Mouse (Mus musculus) embryonic facial prominence, embryonic 12.5 days (tissue): ENCODE data around the gene Olfr469. TPM values are rescaled to one million over a fixed set of nuclear protein-coding genes. Genes with fewer than 3 reads are reported as not detected.
A peak's percentile ranks its signal among the peaks of the same experiment; 100 is the strongest.
"Not testable (repeated sequence)": the region's sequence is repeated elsewhere in the genome, so short reads cannot be mapped to it uniquely, and the experiment has no call there.

Experiments used
- ATAC-seq: fragments of 200-750 bp; cut with Nextera tagmentation; 2 replicates; pipeline ENCODE4 v1.8.0; 2017; ENCODE audit not compliant: insufficient number of reproducible peaks, insufficient read depth, low FRiP score, low TSS enrichment
- H3K27ac ChIP-seq: fragments of 300-500 bp; sonication (generic); 2 replicates; pipeline ENCODE4 v1.5.1; 2016; ENCODE audit warnings: mild to moderate bottlenecking
- H3K27me3 ChIP-seq: fragments of 300-500 bp; sonication (generic); 2 replicates; pipeline ENCODE4 v1.6.1; 2016; ENCODE audit warnings: mild to moderate bottlenecking, moderate library complexity
- H3K36me3 ChIP-seq: fragments of 300-500 bp; sonication (generic); 2 replicates; pipeline ENCODE4 v1.6.1; 2016; ENCODE audit warnings: mild to moderate bottlenecking
- H3K4me1 ChIP-seq: fragments of 300-500 bp; sonication (generic); 2 replicates; pipeline ENCODE4 v1.6.1; 2016
- H3K4me2 ChIP-seq: fragments of 300-500 bp; sonication (generic); replicated peaks from 2 replicates; pipeline ENCODE4 v1.6.1; 2016; ENCODE audit warnings: mild to moderate bottlenecking, moderate library complexity
- H3K4me3 ChIP-seq: fragments of 300-500 bp; sonication (generic); 2 replicates; pipeline ENCODE4 v1.5.1; 2016; ENCODE audit warnings: mild to moderate bottlenecking
- H3K9ac ChIP-seq: fragments of 300-500 bp; sonication (generic); 2 replicates; pipeline ENCODE4 v1.6.1; 2016; ENCODE audit warnings: mild to moderate bottlenecking, moderate library complexity
- H3K9me3 ChIP-seq: fragments of 300-500 bp; sonication (generic); 2 replicates; pipeline ENCODE4 v1.6.1; 2016; ENCODE audit warnings: mild to moderate bottlenecking, moderate library complexity
- WGBS: fragments of 180-500 bp; shearing (Covaris S2); methylation state at CpG from one replicate; pipeline ENCODE4 v1.1.7; 2016; 5-methylcytosine and 5-hydroxymethylcytosine counted together
- polyA plus RNA-seq: library from polyadenylated mRNA; unstranded; fragments of >200 nt; fragmentation: Nextera tagmentation; extraction: Ambion mirVana; gene quantifications from 2 replicates; pipeline ENCODE4 v1.2.1, GENCODE M21; 2016

Gene Olfr469
- not detected in 2 replicates for polyA plus RNA-seq

DNA sequence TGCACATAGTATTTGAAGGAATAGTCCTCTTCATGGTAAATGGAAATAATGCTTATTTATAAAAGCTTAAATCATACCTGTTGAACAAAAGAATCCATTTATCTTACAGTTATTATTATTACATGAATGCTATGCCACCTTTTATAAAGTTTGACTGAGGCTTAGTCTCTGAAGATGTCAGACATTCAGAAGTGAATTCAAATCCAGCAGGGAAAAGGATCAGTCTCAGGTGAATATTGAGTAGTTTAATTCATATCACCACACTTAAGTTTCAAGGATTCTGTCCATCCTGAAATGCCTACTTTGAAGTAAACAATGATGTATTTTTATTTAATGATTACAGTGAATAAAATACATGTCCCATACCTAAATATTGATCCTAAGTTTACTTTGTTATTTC, at the start of gene Olfr469:
Olfr469 (minus strand) TSS at position 101 of the 400 bp plus-strand sequence.
- H3K4me3 ChIP-seq, H3K4me2 ChIP-seq, H3K27ac ChIP-seq, H3K36me3 ChIP-seq, H3K9ac ChIP-seq, H3K9me3 ChIP-seq, H3K27me3 ChIP-seq, ATAC-seq, H3K4me1 ChIP-seq: not testable (repeated sequence)

GRCm38 (mm10) chr7:107847390-107847789, 22.0 kb upstream of the Olfr469 start, which contains the start of gene Olfr470:
Gene Olfr470 (minus strand): TSS chr7:107847490.
- WGBS: 89% methylated on average over 1 of the region's 1 CpGs
- not testable (repeated sequence) for ATAC-seq, H3K9ac ChIP-seq

DNA sequence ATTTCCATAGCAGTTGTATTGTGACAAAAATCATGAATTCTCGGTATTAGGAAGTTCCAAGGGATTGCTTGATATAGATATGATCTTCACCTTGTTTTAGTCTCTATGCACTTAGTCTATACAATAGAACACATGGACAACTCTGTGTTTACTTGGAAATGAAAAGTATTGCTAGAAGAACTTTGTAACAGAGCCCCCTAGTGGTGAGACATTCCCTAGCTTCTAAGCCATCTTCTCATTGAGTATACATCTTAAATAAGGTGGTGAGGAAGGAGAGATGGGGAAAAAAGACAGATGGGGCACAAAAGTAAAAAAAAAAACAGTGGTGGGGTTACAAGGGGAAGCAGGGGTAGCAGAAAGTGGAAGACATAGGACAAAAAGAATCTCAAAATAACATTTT, 16.4 kb upstream of the Olfr469 start:
- H3K36me3 ChIP-seq: no peaks in the 10 kb centered on the region
- 77% methylated on average over 1 of the region's 1 CpGs for WGBS

More at GRCm38 (mm10) chr7:107847390-107847789, 22.0 kb upstream of the Olfr469 start, which contains the start of gene Olfr470:
- not testable (repeated sequence) for H3K27ac ChIP-seq, H3K4me3 ChIP-seq, H3K4me2 ChIP-seq, H3K27me3 ChIP-seq, H3K36me3 ChIP-seq, H3K4me1 ChIP-seq, H3K9me3 ChIP-seq

GRCm38 (mm10) chr7:107823867-107824266, 1.5 kb downstream of the Olfr469 start:
- H3K4me1 ChIP-seq, H3K36me3 ChIP-seq, H3K4me2 ChIP-seq, H3K27me3 ChIP-seq, H3K9ac ChIP-seq, H3K4me3 ChIP-seq, H3K9me3 ChIP-seq, H3K27ac ChIP-seq, ATAC-seq: not testable (repeated sequence)
- 69% methylated on average over 2 of the region's 2 CpGs for WGBS

More for the DNA sequence above, 16.4 kb upstream of the Olfr469 start:
- Histone ChIP-seq H3K9ac (no peak overlapping the region), H3K9me3 (no peaks in the 10 kb centered on the region), H3K27me3 (no peaks in the 10 kb centered on the region), H3K4me1 (no peaks in the 10 kb centered on the region), H3K4me2 (no peak overlapping the region), H3K27ac (no peak overlapping the region), H3K4me3 (no peak overlapping the region)
- ATAC-seq: no peak

DNA sequence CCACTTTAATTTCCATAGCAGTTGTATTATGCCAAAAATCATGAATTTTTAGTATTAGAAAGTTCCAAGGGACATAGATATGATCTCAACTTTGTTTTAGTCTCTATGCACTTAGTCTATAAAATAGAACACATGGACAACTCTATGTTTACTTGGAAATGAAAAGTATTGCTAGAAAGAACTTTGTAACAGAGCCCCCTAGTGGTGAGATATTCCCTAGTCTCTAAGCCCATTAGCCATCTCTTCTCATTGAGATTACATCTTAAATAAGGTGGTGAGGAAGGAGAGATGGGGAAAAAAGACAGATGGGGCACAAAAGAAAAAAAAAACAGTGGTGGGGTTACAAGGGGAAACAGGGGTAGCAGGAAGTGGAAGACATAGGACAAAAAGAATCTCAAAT, 5.9 kb downstream of the Olfr469 start:
- no peaks in the 10 kb centered on the region for H3K9me3 ChIP-seq
- no peak overlapping the region for H3K9ac ChIP-seq
- ATAC-seq: no peak
- H3K27ac ChIP-seq: no peak overlapping the region
- no peaks in the 10 kb centered on the region for H3K36me3 ChIP-seq
- H3K4me1 ChIP-seq: no peaks in the 10 kb centered on the region
- no peak overlapping the region for H3K4me3 ChIP-seq
- no peaks in the 10 kb centered on the region for H3K27me3 ChIP-seq
- no peak overlapping the region for H3K4me2 ChIP-seq

GRCm38 (mm10) chr7:107811963-107812362, 13.4 kb downstream of the Olfr469 start, which contains the start of gene Olfr467:
Gene Olfr467 (plus strand): TSS chr7:107812263.
- Histone ChIP-seq H3K36me3 (no peaks in the 10 kb centered on the region), H3K9me3 (no peaks in the 10 kb centered on the region), H3K9ac (no peak within 1 kb of the TSS), H3K27ac (no peak within 1 kb of the TSS), H3K4me1 (no peaks in the 10 kb centered on the region), H3K4me2 (no peak within 1 kb of the TSS), H3K27me3 (no peaks in the 10 kb centered on the region), H3K4me3 (no peak within 1 kb of the TSS)
- ATAC-seq: no peak

- H3K4me1 ChIP-seq: no peaks in the 10 kb centered on the region
- H3K9me3 ChIP-seq: no peaks in the 10 kb centered on the region
- H3K27me3 ChIP-seq: no peaks in the 10 kb centered on the region
- WGBS: 49% methylated on average over 3 of the region's 3 CpGs
- no peak overlapping the region for H3K4me3 ChIP-seq
- H3K4me2 ChIP-seq: no peak overlapping the region
- ATAC-seq: peak; percentile 60; the same call in 1 of the 2 replicates
- 0 out of 2 replicates have a peak overlapping the region, but pooled peaks have one; percentile 23 for H3K27ac ChIP-seq
- H3K36me3 ChIP-seq: no peaks in the 10 kb centered on the region
- H3K9ac ChIP-seq: no peak overlapping the region
These were observed 23.2 kb downstream of the Olfr469 start for GRCm38 (mm10) chr7:107802138-107802537.

- no peak for ATAC-seq
- no peaks in the 10 kb centered on the region for H3K9me3 ChIP-seq
- no peaks in the 10 kb centered on the region for H3K36me3 ChIP-seq
- no peak within 1 kb of the TSS for H3K4me2 ChIP-seq
- no peak within 1 kb of the TSS for H3K9ac ChIP-seq
- no peak within 1 kb of the TSS for H3K27ac ChIP-seq
- H3K4me3 ChIP-seq: no peak within 1 kb of the TSS
- no peaks in the 10 kb centered on the region for H3K27me3 ChIP-seq
- H3K4me1 ChIP-seq: no peaks in the 10 kb centered on the region
- 78% methylated on average over 2 of the region's 2 CpGs for WGBS
These were observed 24.2 kb downstream of the Olfr469 start, which contains the start of gene Ovch2 for GRCm38 (mm10) chr7:107801108-107801507. Gene Ovch2 (minus strand): TSS chr7:107801208.

GRCm38 (mm10) chr7:107796500-107796899, 28.8 kb downstream of the Olfr469 start:
- Histone ChIP-seq H3K27ac (no peak overlapping the region), H3K9me3 (no peaks in the 10 kb centered on the region), H3K4me2 (no peak overlapping the region), H3K36me3 (no peaks in the 10 kb centered on the region), H3K4me3 (no peak overlapping the region), H3K27me3 (no peaks in the 10 kb centered on the region), H3K4me1 (no peaks in the 10 kb centered on the region), H3K9ac (no peak overlapping the region)
- ATAC-seq: no peak
- 83% methylated on average over 2 of the region's 2 CpGs for WGBS

- Histone ChIP-seq H3K36me3 (no peaks in the 10 kb centered on the region), H3K9me3 (no peaks in the 10 kb centered on the region), H3K4me2 (no peak overlapping the region), H3K4me1 (no peaks in the 10 kb centered on the region), H3K4me3 (no peak overlapping the region), H3K27me3 (no peaks in the 10 kb centered on the region), H3K27ac (no peak overlapping the region), H3K9ac (no peak overlapping the region)
- no peak for ATAC-seq
- WGBS: 60% methylated on average over 3 of the region's 3 CpGs
These were observed 37.2 kb downstream of the Olfr469 start for GRCm38 (mm10) chr7:107787977-107788620.

DNA sequence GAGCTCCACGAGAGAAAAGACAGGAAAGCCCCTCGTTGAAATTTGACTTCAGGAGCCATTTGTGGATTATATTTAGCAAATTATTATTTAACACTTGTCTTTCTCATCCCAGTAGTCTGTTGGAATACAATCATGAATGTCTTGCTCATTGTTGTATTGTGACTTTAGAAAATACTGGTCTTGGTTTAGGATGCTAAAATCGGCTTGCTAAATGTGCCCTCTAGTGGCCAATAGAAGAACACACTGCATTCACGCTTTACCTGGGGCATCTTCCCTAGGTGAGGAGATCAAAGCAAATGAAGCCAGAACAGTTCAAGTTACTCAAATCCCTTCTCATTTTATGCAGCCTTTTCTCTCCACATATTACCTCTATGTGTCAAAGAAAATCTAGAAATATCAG, 45.7 kb downstream of the Olfr469 start:
- 42% methylated on average over 4 of the region's 4 CpGs for WGBS
- Histone ChIP-seq H3K9me3 (no peaks in the 10 kb centered on the region), H3K36me3 (no peaks in the 10 kb centered on the region), H3K4me1 (no peaks in the 10 kb centered on the region), H3K4me2 (no peak overlapping the region), H3K27me3 (no peaks in the 10 kb centered on the region), H3K9ac (no peak overlapping the region), H3K27ac (no peak overlapping the region), H3K4me3 (no peak overlapping the region)
- ATAC-seq: no peak

DNA sequence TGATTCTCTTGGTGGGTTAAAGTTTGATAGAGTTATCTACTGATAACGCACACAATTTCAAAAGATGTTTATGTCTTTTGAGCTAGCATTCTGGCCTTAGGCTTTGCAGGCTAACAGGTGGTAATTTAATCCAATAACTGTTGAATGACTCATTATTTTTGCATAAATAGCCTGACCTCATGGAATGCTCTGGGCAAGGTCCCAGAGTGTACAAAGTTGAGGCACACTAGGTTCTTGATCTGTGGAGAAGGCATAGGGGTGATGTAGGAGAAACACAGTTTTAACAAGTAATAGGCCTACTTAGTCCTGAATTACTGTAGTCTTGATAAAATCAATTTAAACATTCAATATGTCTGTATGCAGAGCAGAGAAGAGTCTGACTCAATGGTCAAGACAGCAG, 47.1 kb downstream of the Olfr469 start:
- 74% methylated on average over 1 of the region's 1 CpGs for WGBS
- H3K4me2 ChIP-seq: no peak overlapping the region
- H3K27me3 ChIP-seq: no peaks in the 10 kb centered on the region
- no peaks in the 10 kb centered on the region for H3K4me1 ChIP-seq
- no peak overlapping the region for H3K27ac ChIP-seq
- no peak overlapping the region for H3K4me3 ChIP-seq
- H3K9me3 ChIP-seq: no peaks in the 10 kb centered on the region
- ATAC-seq: no peak
- H3K36me3 ChIP-seq: no peaks in the 10 kb centered on the region
- H3K9ac ChIP-seq: no peak overlapping the region
